Mouse (Mus musculus) c-Kit-positive CD71-positive TER-119-positive erythroid progenitor cells, embryonic 14.5 days (primary cell): ENCODE measurements around the gene Gm20431.
"Not testable (repeated sequence)": the region's sequence is repeated elsewhere in the genome, so short reads cannot be mapped to it uniquely, and the experiment has no call there.

Experiments
- DNase-seq: peaks from one replicate; pipeline ENCODE4 v3.0.0-alpha.2; 2013; ENCODE audit warnings: low spot score

Gene Gm20431

GRCm38 (mm10) chr2:167659177-167659846 lies 2.0 kb downstream of the Gm20431 start:
- no peak for DNase-seq

- no peak for DNase-seq
Measured at GRCm38 (mm10) chr2:167658712-167659111, 2.6 kb downstream of the Gm20431 start.

DNA sequence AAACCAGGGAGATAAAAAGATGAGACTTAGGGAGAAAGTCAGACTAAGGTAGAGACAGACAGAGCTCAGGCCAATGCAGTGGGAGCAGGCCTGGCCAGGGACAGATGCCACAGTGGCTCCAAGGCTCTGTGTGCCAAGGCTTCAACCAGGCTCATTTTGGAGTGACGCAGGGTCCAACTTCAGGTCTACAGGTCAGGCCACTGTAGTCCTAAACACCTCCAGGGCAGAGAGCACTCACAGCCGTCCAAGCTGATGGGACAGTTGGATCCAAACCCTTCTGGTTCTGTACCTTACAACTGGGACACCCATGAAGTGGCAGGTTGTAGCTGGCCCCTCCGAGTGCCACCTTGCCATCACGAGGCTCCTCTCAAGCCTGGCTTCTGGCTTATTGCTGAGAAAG lies 3.3 kb downstream of the Gm20431 start:
- DNase-seq, result no peak

GRCm38 (mm10) chr2:167656629-167657478 lies 4.4 kb downstream of the Gm20431 start:
- no peak for DNase-seq

DNA sequence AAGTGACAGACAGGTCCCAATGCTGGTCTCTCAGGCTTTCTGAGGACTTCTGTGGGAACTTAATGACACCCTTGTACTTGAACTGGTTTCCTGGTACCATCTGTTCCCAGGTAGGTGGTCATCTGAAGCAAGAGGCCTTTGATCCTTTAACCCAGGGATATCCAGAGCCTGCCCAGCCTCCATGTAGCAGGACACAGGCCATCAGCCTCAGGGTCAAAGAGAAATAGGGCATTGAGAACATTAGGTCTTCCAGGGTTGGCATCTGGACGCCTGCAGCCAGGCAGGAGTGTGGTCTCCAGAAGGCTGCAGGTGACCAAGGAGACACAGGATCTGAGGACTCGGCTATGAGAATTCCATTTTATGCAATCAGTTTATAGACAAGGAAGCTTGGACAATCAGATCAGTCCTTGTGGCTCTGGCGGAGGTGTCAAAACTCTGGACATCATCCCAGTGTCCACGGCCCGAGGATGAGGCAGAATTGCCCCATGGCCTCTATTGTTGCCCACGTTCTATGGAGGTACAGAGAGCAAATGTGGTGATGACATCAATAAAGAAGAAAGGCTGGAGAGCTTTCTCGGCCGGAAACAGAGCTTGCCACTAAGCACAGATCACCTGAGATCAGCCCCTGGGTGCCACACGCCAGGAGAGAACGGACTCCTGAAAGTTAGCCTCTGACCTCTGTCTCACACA lies 6.2 kb downstream of the Gm20431 start:
- no peak for DNase-seq

DNA sequence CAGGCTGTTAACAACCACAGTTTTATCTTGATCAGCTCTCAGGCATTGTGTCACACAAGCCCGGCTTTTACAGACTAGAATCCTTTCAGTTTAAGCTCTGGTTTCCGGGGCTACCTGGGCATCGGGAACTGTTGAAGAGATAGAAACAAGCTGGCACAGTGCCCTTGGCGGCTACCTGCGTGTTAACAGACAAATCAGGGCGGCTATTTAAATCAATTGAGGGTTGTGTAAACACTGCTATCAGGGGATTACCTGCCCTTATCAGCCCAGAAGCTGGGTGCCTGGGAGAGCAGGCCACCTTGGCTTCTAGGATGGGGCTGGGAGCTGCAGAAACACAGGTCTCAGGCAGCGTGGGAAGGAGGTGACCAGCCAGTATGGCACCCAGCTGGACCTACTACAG lies 8.6 kb downstream of the Gm20431 start:
- DNase-seq, result no peak

DNA sequence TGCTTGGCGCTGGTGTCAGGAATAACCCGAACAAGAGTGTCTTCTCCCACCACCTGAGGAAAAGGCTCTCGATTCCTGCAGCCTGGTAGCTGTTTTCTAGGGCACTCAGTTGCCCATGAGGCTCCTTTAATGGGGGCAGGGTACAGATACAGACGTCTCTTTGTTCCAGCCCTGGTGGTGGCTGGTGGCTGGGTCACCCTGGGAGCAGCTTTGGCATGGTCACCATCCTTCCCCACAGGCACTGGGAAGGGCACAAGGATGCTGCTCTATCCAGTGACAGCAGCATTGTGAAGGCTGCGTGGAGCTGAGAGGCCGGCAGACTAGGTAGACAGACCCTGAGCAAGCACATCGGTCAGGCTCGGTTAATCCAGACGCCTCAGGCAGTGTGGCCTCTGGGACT lies 9.7 kb downstream of the Gm20431 start:
- DNase-seq, result no peak

DNA sequence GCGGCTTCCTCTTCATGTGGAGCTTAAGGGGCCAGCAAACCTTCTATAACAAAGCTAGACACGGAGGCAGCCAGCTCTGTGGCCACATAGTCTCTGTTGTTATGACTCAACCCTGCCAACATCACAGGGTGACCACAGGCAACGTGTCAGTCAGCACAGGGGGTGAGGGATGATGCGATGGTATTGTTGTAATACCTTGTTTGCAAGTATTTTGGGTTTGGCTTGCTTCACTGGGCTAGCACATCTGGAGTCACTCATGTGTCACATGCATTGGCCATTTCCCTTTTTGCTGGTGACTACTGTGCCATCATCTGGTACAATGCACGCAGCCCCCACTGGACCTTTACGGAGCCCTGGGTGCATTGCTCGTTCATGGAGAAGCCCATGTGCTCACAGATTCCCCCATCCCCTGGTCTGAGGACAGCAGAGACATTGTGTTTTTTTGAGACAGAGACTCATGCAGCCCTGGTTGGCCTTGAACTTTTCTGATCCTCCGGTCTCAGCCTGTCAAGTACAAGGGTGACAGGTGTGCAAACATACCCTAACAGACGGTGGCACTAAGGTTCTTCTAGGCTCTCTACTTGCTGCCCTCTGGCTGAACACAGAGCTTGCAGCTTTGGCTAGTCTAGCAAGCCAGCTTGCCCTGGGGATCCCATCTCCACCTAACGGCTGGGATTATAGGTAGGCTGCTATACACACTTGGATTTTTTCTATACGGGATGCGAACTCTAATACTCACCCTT lies 11.8 kb downstream of the Gm20431 start:
- DNase-seq, result no peak

- DNase-seq, result no peak
Measured at GRCm38 (mm10) chr2:167646411-167646810, 14.9 kb downstream of the Gm20431 start.

- not testable (repeated sequence) for DNase-seq
Measured at GRCm38 (mm10) chr2:167643356-167644052, 17.8 kb downstream of the Gm20431 start.

GRCm38 (mm10) chr2:167642164-167642563 lies 19.1 kb downstream of the Gm20431 start:
- DNase-seq, result no peak

DNA sequence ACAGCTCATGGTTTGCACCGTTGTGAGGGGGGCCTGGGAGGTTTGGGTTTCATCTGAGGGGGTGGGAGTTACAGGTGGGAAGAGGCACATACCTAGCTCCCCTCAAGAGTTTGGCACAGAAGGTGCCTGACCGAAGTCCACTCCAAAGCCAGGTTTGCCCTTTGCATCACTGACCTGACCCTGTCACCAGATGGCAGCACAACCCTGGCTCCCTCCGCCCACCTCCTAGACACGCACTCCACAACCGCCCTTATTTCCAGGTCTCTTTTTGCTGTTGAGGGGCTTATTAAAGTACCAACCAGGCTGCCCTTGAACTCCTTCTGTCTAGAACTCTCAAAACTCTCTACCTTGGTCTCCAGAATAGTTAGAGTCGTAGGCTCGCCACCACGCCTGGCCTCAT lies 20.0 kb downstream of the Gm20431 start:
- DNase-seq, result no peak

DNA sequence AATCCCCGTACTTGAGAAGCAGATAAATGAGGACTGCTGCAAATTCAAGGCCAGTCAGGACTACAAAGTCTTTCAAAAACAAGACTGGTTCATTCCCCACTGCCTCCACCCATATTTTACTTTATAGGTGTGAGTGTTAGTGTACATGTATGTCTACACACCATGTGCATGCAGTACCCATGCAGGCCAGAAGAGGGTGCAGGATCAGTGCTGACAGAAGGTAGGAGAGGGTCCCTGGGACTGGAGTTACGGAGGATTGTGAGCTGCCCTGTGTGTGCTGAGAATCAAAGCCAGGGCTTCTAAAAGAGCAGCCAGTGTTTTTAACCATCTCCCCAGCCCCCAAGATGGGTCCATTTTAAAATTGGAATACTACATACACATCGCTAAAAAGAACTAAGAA lies 21.0 kb downstream of the Gm20431 start:
- DNase-seq, result no peak

- no peak for DNase-seq
Measured at GRCm38 (mm10) chr2:167634865-167635512, 26.3 kb downstream of the Gm20431 start.

- peak; percentile 100 for DNase-seq
Measured at GRCm38 (mm10) chr2:167634338-167634770, 26.9 kb downstream of the Gm20431 start.

- DNase-seq, result no peak
Measured at GRCm38 (mm10) chr2:167633537-167633872, 27.8 kb downstream of the Gm20431 start.

DNA sequence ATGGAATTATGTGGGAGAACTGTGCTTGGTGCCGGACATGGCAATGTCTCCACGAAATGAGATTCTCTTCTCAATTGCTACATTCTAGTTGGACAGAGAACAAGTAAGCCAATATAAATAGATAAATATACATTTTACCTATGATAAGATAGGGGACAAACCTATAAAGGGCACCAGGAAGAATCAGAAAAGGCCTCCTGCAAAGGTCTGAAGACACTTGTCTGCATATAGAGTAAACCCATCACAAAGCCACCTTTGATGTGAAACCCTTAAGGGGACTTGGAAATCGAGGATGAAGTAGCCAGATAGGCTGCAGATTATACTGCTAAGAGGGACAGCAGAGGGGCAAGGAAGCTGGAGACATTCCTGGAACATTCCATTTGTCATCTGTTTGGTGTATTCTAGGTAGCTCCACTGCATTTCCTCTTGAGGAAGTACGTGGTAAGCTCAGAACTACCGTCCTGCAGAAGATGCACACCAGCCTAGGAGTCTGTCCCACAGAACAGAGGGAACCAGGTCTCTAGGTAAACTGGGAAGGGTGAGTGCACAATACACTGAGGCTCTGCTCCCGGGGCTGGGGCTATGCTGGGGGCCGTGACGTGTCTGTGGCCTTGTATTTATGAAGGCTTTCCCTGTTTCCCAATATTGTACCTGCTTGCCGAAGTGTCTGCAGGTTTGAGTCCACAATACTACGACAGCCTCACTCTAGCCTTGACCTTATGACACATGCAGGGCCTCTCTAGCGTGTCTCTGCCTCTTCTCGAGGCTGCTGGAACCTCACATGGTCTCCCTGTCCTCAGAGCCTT lies 28.4 kb downstream of the Gm20431 start:
- DNase-seq, result no peak

GRCm38 (mm10) chr2:167631591-167632448 lies 29.5 kb downstream of the Gm20431 start, which contains the start of gene Ube2v1:
TSS of gene Ube2v1 (minus strand) at chr2:167632095.
- peak; percentile 97 for DNase-seq

DNA sequence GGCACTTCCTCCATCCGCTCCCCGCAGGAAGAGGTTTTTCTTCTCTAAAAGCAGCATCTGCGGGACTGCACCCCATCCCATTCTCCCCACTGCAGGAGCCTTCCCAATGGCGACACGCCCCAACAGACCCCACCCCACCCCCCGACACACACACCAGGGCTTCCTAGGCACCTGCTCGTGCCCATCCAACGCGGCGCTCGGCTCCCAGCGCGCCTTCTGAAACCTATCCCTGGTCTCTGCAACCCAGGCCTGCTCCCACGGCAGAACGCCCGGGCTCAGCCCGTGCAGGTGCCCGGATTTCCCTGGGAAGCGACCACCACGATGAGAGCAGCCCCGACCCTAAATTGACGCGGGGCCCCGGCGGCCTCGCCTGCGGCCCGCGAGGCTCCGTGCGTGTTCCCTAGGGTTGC lies 30.1 kb downstream of the Gm20431 start:
- DNase-seq, result no peak
